Mouse (Mus musculus) WW6 (cell line): ENCODE data around the gene Brd9.
A peak's percentile ranks its signal among the peaks of the same experiment; 100 is the strongest.
"Not testable (repeated sequence)": the region's sequence is repeated elsewhere in the genome, so short reads cannot be mapped to it uniquely, and the experiment has no call there.

ENCODE experiments used
- DNase-seq: peaks from one replicate; pipeline ENCODE4 v3.0.0-alpha.2; 2013; ENCODE audit warnings: low read depth, low spot score

The Brd9 gene

DNA sequence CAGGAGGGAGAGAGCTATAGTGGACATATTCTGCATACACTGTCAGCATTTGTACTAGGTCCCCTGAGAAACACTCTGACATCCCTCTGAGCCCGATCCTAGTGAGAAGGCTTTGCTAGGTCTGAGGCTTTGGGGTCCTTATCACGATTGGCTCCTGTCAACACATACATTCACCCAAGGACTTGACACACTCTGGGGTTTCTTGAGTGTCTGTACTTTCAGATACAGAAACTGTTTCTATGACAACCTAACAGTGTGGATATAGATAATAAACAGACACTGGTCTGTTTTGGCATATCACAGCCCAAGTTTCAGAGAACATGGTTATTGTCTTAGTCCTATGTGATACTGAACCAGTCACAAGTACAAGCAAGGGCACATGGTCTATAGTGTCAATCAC is 53.1 kb downstream of the Brd9 start:
- no peak for DNase-seq

DNA sequence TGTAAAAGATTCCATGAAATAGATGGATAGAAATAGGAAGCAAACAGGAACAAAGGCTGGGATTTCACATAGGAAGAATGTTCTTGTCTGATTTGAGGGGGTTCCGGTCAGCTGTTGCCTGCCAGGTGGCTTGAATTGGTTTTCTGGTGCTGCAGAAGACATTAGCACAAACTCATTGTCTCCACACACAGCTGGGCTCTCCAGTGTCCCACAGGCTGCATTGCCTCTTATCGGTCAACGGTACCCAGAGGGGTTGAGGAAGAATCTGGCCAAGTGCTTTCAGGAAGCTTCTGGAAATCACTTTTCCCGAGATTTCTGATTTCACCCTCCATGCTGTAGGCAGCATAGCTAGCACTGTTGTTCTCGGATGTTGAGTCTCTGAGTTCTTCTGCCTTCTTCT is 53.7 kb downstream of the Brd9 start:
- DNase-seq, result no peak

DNA sequence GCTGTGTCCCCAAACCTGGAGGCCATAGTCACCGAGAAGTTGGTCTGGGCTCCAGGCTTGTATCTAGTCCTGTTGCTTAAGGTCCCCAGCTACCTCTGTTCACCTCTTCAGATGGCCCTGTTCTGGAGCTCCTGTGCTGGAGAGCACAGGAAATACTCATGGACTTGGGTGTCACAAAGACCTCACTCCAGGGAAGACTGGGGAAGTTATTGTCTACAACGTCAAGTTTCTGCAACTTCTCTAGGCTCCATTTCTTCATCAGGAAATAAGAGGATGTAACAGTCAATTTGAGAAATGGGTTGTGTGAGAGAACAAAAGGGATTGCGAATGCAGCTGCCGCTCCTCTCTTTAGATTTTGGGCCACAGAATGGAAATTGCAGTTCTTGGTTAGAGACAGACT is 58.8 kb downstream of the Brd9 start:
- DNase-seq, result no peak

DNA sequence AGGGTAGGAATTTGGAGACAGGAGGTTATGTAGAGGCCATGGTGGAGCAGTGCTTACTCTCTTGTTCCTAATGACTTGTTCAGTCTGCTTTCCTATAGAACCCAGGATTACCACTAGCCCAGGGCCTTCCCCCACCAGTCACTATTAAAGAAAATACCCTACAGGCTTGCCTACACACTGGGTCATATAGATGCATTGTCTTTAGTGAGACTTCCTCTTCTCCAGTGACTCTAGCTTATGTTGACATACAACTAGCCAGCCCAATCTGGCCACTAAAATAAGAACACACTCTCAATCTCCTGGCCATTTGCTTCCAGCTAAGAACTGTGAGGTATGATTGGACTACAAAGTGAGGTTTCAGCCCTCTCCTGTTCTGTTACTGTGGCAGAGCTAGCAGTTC is 62.9 kb downstream of the Brd9 start:
- no peak for DNase-seq

DNA sequence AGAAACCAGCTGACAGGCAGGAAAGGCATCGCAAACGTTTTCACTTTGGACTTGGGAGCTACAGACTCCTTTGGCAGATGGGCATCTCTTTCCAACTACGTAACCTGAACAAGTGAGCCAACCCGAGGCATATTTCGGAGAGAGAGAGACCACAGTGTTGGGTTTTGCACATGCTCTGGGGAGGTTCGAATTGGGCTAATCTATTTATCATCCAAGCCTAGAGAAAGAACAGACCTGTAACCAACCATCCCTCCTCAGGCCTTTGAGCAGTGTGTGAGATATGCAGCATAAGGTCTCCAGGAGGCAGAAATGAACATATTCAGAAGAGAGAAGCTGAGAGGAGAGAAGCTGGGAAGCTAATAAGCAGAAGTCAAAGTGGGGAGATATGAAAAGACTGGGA is 63.4 kb downstream of the Brd9 start:
- DNase-seq, result no peak

DNA sequence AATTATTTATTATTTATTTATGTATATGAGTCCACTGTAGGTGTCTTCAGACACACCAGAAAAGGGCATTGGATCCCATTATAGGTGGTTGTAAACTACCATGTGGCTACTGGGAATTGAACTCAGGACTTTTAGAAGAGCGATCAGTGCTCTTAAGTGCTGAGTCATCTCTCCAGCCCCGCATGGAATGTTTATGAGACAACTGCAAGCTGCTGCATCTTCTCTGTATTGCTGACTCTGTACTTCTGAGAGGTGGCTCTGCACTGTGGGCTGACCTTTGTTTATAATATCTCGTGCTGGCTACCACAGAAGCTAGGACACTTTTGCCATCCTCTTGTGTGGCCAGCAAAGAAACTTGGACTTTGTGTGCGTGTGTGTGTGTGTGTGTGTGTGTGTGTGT is 63.9 kb downstream of the Brd9 start:
- no peak for DNase-seq

DNA sequence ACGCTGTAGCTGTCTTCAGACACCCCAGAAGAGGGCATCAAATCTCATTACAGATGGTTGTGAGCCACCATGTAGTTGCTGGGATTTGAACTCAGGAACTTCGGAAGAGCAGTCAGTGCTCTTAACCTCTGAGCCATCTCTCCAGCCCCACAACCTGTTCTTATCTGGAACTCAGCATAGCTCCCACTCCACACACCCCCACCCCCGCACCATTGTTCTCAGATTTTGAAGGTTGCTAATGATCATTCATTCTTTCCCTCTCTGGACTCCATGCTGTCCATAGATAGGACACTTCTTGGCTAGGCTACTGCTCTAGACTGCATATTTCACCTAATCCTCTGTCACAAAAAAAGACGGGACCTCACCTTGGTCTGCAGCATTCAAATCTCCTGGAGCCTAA is 69.3 kb downstream of the Brd9 start:
- not testable (repeated sequence) for DNase-seq

DNA sequence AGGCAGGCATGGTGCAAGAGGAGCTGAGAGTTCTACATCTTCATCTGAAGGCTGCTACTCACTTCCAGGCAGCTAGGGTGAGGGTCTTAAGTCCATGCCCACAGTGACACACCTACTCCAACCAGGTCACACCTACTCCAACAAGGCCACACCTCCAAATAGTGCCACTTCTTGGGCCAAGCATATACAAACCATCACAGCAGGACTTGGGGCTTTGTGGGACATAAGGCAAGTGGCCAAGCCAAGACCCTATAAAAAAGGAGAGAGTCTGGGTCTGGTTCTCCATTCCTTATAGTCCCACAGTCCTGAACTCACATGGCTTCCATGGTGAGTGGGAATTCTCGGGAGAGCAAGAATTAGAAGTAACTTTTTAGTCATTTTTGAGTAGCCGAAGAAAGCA is 70.6 kb downstream of the Brd9 start:
- DNase-seq, result not testable (repeated sequence)

DNA sequence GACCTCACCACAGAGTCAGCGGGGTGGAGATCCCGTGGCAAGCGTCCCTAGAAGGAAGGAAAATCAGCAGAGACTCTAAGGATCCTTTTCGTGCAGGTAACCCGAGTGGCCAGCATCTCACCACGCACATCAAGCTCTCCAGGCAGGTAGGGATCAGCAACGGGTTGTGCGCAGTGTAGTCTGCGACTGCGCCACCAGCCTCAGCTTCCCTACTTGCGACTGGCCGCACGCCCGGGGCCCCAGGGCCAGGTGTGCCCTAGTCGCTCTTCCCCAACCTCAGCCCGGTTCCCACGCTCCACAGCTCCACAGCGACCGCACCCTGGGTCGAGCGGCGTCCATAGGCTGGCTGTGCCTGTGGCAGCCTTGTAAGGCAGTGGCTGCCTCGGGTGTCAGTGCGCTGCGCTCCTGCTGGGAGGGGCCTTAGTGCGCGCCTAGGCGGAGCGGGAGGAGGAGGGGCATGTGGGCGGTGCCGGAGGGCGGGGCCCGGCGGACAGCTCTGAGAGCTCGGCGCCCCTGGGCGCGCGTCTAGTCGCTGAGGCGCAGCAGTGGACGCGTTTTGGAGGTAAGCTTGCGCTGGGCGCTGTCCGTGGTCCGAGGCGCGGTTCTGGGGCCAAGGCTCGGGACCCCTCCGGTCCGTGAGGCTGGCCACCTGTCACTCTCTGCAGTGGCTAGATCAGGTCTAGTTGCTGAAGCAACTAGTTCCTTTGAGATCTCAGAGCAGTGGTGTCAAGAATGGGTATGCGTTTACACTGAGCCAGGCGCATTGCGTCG is 71.5 kb downstream of the Brd9 start, which contains the start of gene Tppp:
Gene Tppp (plus strand): TSS at position 460 of the 771 bp plus-strand sequence.
- DNase-seq, result peak; percentile 81

DNA sequence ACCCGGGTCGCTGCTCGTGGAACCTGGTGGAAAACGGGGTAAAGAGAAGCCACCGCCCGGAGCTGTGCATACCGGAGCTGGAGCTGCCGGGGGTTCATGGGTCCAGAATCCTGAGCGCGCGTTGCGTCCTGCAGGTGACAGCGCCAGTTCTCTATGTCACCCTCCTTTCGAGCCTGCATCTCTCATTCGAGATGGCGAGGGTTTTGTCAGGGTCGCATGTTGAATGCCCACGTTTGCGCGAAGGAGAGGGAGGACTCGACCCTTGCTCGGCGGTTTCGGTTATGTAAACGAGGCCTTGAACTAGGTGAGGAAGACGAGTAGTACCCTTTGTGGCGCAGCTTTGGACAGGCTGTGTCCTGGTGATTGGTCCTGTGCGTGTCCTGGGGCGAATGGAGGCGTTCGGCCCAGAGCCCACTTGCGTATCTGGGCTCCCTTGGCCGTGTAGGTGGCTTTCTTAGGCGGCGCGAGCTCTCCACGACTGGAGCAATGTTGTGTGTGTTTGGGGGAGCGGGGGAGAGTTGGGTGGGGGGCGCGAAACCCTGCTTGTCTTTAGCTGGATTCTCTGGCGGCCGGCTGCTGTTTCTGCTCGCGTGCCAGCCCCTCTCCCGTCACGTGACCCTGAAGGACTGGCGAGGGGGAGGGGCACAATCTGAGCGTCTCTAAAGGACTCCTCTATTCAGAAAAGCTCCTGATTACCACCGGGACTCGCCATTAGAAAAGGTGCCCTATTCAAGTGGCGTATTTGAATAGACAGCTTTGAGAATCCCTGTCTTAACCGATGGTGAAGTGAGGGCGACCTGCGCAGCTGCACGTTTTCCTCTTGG is 72.4 kb downstream of the Brd9 start:
- no peak for DNase-seq
